Mouse (Mus musculus): ENCODE data around the gene Tcn2. TPM values are rescaled to one million over a fixed set of nuclear protein-coding genes. Genes with fewer than 3 reads are reported as not detected.

The Tcn2 gene
- total and polyA plus RNA-seq, 3 experiments = 1.3 to 8.6 (median 2.5) TPM

GRCm38 (mm10) chr11:3930931-3931330, 1.0 kb downstream of the Tcn2 start:
- no peak overlapping the region for H3K9ac ChIP-seq (ENCODE audit: insufficient read depth, low read depth)
- TF ChIP-seq MAFK (IDR thresholded peaks at IDR 0.05; ENCODE audit: insufficient replicate concordance, low read length) (no peak), IRF4 (IDR thresholded peaks at IDR 0.05; ENCODE audit: low read depth, low read length) (no peak), ZKSCAN1 (IDR thresholded peaks at IDR 0.05; ENCODE audit: borderline replicate concordance, low read depth, low read length) (no peak), ETS1 (conservative IDR thresholded peaks at IDR 0.05; ENCODE audit: low read depth, low read length) (no peak), KAT2A (IDR thresholded peaks at IDR 0.05; ENCODE audit: insufficient replicate concordance, low read length) (no peak), MAX (IDR thresholded peaks at IDR 0.05; ENCODE audit: low read length) (no peak)
- no peak for DNase-seq (ENCODE audit: extremely low read depth)
- H3K79me2 ChIP-seq (replicated peaks; ENCODE audit: control insufficient read depth, extremely low read depth, insufficient read depth, poor library complexity, severe bottlenecking) = no peaks in the 10 kb centered on the region
- dilution Hi-C loops (cut with MboI; ENCODE audit: extremely low pct_ligation_motif_present, extremely low pct_unique_long_range_greater_than_20kb, low sequenced_read_pairs) = no loop called here
- peaks cover 0 to 7% of the 10 kb centered on the region in 2 experiments; a peak in 2 of 4 replicates for H3K4me1 ChIP-seq (ENCODE audit: control insufficient read depth in 1 of 2, insufficient read depth in 2 of 2)
- H3K27me3 ChIP-seq (replicated peaks) = peaks cover 86% of the 10 kb centered on the region
- no peak overlapping the region for H3K4me3 ChIP-seq (replicated peaks in 1 of 3; ENCODE audit: low read depth in 2 of 3, low read length in 2 of 3, poor library complexity in 1 of 3)
- no peak overlapping the region for H3K27ac ChIP-seq (ENCODE audit: insufficient read depth, low read depth)
- in situ Hi-C loops (cut with MboI; ENCODE audit: low pct_ligation_motif_present, low pct_unique_long_range_greater_than_20kb, low sequenced_read_pairs) = no loop called here
- H3K36me3 ChIP-seq (replicated peaks in 1 of 2; ENCODE audit: control insufficient read depth in 1 of 2, insufficient read depth in 1 of 2, low read length in 1 of 2) = no peaks in the 10 kb centered on the region
- 0 out of 2 replicates have a peak overlapping the region, but pooled peaks have one; percentile 64 for H3K4me2 ChIP-seq (ENCODE audit: insufficient read depth, low read depth, poor library complexity, severe bottlenecking)
- H3K9me3 ChIP-seq (replicated peaks; ENCODE audit: low read length) = no peaks in the 10 kb centered on the region

GRCm38 (mm10) chr11:3930019-3930418, 1.9 kb downstream of the Tcn2 start:
- dilution Hi-C loops (cut with MboI; ENCODE audit: extremely low pct_ligation_motif_present, extremely low pct_unique_long_range_greater_than_20kb, low sequenced_read_pairs) (no loop called here), in situ Hi-C loops (cut with MboI; ENCODE audit: low pct_ligation_motif_present, low pct_unique_long_range_greater_than_20kb, low sequenced_read_pairs) (no loop called here)
- no peak overlapping the region for H3K4me3 ChIP-seq (replicated peaks in 1 of 3; ENCODE audit: low read depth in 2 of 3, low read length in 2 of 3, poor library complexity in 1 of 3)
- H3K4me1 ChIP-seq (ENCODE audit: control insufficient read depth in 1 of 2, insufficient read depth in 2 of 2) = peaks cover 0 to 7% of the 10 kb centered on the region in 2 experiments; a peak in 2 of 4 replicates
- no peaks in the 10 kb centered on the region for H3K79me2 ChIP-seq (replicated peaks; ENCODE audit: control insufficient read depth, extremely low read depth, insufficient read depth, poor library complexity, severe bottlenecking)
- no peak overlapping the region for H3K9ac ChIP-seq (ENCODE audit: insufficient read depth, low read depth)
- TF ChIP-seq KAT2A (IDR thresholded peaks at IDR 0.05; ENCODE audit: insufficient replicate concordance, low read length) = no peak
- TF ChIP-seq NRF1 (IDR thresholded peaks at IDR 0.05; ENCODE audit: low read depth, low read length) = no peak
- TF ChIP-seq CHD2 (IDR thresholded peaks at IDR 0.05; ENCODE audit: low read length) = no peak
- TF ChIP-seq TCF12 (IDR thresholded peaks at IDR 0.05; ENCODE audit: low read depth, low read length) = no peak
- TF ChIP-seq UBTF (IDR thresholded peaks at IDR 0.05; ENCODE audit: low read depth, low read length) = no peak
- no peak for TF ChIP-seq MAZ (IDR thresholded peaks at IDR 0.05; ENCODE audit: low read depth, low read length)
- no peak for TF ChIP-seq POLR2A (IDR thresholded peaks at IDR 0.05; ENCODE audit: low read depth, low read length)
- TF ChIP-seq CTCF (conservative IDR thresholded peaks at IDR 0.05 in 1 of 2, IDR thresholded peaks at IDR 0.05 in 1 of 2; ENCODE audit: low read depth in 2 of 2, low read length in 2 of 2) = no peak
- no peak for TF ChIP-seq ZNF384 (IDR thresholded peaks at IDR 0.05; ENCODE audit: low read depth, low read length)
- no peak for TF ChIP-seq ZKSCAN1 (IDR thresholded peaks at IDR 0.05; ENCODE audit: borderline replicate concordance, low read depth, low read length)
- TF ChIP-seq MAFK (IDR thresholded peaks at IDR 0.05; ENCODE audit: insufficient replicate concordance, low read length) = no peak
- TF ChIP-seq POLR2AphosphoS2 (IDR thresholded peaks at IDR 0.05; ENCODE audit: low read depth, low read length) = no peak
- H3K27me3 ChIP-seq (replicated peaks) = peaks cover 86% of the 10 kb centered on the region
- DNase-seq (ENCODE audit: extremely low read depth) = no peak
- H3K27ac ChIP-seq (ENCODE audit: insufficient read depth, low read depth) = no peak overlapping the region
- H3K4me2 ChIP-seq (ENCODE audit: insufficient read depth, low read depth, poor library complexity, severe bottlenecking) = no peak overlapping the region
- H3K36me3 ChIP-seq (replicated peaks in 1 of 2; ENCODE audit: control insufficient read depth in 1 of 2, insufficient read depth in 1 of 2, low read length in 1 of 2) = no peaks in the 10 kb centered on the region
- H3K9me3 ChIP-seq (replicated peaks; ENCODE audit: low read length) = no peaks in the 10 kb centered on the region

All from CH12.LX (cell line).